Mouse (Mus musculus) lung, embryonic 14.5 days (tissue): ENCODE results near the gene Asap3. TPM values are rescaled to one million over a fixed set of nuclear protein-coding genes. Genes with fewer than 3 reads are reported as not detected.

Experiments used
- ATAC-seq: fragments of 200-750 bp; cut with Nextera tagmentation; 2 replicates; pipeline ENCODE4 v1.8.0; 2017; ENCODE audit warnings: mild to moderate bottlenecking, moderate TSS enrichment, moderate library complexity; ENCODE audit not compliant: insufficient read depth
- DNase-seq: peaks from one replicate; pipeline ENCODE4 v3.0.0-alpha.2; 2015
- H3K27ac ChIP-seq: fragments of 300-500 bp; sonication (generic); 2 replicates; pipeline ENCODE4 v1.5.1; 2014; ENCODE audit warnings: low read depth, mild to moderate bottlenecking, moderate library complexity
- H3K27me3 ChIP-seq: fragments of 300-500 bp; sonication (generic); 2 replicates; pipeline ENCODE4 v1.6.1; 2014; ENCODE audit warnings: low read length, control low read depth; ENCODE audit not compliant: insufficient read depth
- H3K36me3 ChIP-seq: fragments of 300-500 bp; sonication (generic); 2 replicates; pipeline ENCODE4 v1.6.1; 2014; ENCODE audit warnings: control low read depth; ENCODE audit not compliant: insufficient read depth
- H3K4me1 ChIP-seq: fragments of 300-500 bp; sonication (generic); 2 replicates; pipeline ENCODE4 v1.6.1; 2014; ENCODE audit warnings: antibody characterized with exemption, control low read depth; ENCODE audit not compliant: insufficient read depth
- H3K4me2 ChIP-seq: fragments of 300-500 bp; sonication (generic); 2 replicates; pipeline ENCODE4 v1.6.1; 2014; ENCODE audit warnings: mild to moderate bottlenecking
- H3K4me3 ChIP-seq: fragments of 300-500 bp; sonication (generic); 2 replicates; pipeline ENCODE4 v1.5.1; 2014; ENCODE audit warnings: low read depth, low read length
- H3K9ac ChIP-seq: fragments of 300-500 bp; sonication (generic); 2 replicates; pipeline ENCODE4 v1.6.1; 2014
- H3K9me3 ChIP-seq: fragments of 300-500 bp; sonication (generic); 2 replicates; pipeline ENCODE4 v1.6.1; 2016; ENCODE audit warnings: low read depth, low read length, control low read depth
- CTCF ChIP-seq: IDR thresholded peaks from 2 replicates; pipeline ENCODE4 v1.5.1; 2016; ENCODE audit warnings: antibody characterized with exemption, low read depth
- WGBS: fragments of 180-500 bp; shearing (Covaris S2); extraction: QIAGEN DNeasy Blood & Tissue Kit; methylation state at CpG from one replicate; pipeline ENCODE4 v1.1.7; 2014; 5-methylcytosine and 5-hydroxymethylcytosine counted together
- polyA plus RNA-seq: library from polyadenylated mRNA; unstranded; fragments of >200 nt; fragmentation: Nextera tagmentation; extraction: Ambion mirVana; gene quantifications from 2 replicates; pipeline ENCODE4 v1.2.1, GENCODE M21; 2014

The Asap3 gene
- polyA plus RNA-seq, 1 experiment from 2014 or later, result 5.4 TPM

DNA sequence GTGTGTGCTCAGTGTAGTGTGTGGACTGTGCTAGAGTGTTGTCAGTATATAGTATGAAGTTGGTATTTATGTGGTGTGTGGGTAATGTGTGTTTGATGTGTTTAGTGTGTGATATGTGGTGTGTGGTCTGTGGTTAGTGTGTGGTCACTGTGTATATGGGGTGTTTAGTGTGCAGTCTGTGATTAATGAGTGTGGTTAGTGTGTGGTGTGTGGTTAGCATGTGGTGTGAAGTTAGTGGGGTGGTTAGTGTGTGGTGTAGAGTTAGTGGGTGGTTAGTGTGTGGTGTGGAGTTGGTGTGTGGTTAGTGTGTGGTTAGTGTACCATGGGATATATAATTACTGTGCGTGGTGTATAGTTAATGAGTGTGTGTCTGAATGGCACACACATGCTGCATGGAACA is 62.7 kb downstream of the Asap3 start:
- peaks cover 9% of the 10 kb centered on the region; the same call in 1 of the 2 replicates for H3K9me3 ChIP-seq
- no peaks in the 10 kb centered on the region for H3K27me3 ChIP-seq
- no peak overlapping the region for H3K4me2 ChIP-seq
- 83% methylated on average over 1 of the region's 1 CpGs for WGBS
- no peak overlapping the region for H3K27ac ChIP-seq
- no peak overlapping the region for H3K9ac ChIP-seq
- DNase-seq, result no peak
- TF ChIP-seq CTCF, result no peak
- H3K4me3 ChIP-seq, result no peak overlapping the region
- no peak for ATAC-seq
- H3K36me3 ChIP-seq, result no peaks in the 10 kb centered on the region
- H3K4me1 ChIP-seq, result no peaks in the 10 kb centered on the region

DNA sequence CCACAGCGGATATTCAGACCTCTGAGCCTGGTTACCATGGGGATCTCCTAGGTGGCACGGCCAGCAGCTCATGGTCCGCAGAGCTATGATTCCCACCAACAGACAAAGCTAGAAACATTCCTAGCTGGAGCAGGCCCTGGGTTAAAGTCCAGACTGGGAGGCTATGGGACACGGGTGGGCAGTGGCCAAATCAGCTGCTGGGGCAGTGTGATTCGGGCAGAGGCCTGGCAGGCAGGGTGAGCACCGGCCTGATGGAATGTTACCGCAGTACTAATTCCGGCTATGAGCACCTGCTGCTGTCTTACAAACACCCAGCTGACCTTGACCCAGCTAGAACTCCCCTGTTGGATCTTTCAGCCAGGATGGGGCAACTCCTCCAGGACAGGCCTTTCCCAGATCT is 64.5 kb downstream of the Asap3 start:
- Histone ChIP-seq H3K36me3 (no peaks in the 10 kb centered on the region), H3K9ac (no peak overlapping the region), H3K4me3 (no peak overlapping the region), H3K27ac (no peak overlapping the region), H3K4me2 (no peak overlapping the region), H3K4me1 (no peaks in the 10 kb centered on the region), H3K9me3 (peaks cover 9% of the 10 kb centered on the region; the same call in 1 of the 2 replicates), H3K27me3 (no peaks in the 10 kb centered on the region)
- ATAC-seq (no peak), DNase-seq (no peak)
- WGBS, result 86% methylated on average over 8 of the region's 8 CpGs
- no peak for TF ChIP-seq CTCF

DNA sequence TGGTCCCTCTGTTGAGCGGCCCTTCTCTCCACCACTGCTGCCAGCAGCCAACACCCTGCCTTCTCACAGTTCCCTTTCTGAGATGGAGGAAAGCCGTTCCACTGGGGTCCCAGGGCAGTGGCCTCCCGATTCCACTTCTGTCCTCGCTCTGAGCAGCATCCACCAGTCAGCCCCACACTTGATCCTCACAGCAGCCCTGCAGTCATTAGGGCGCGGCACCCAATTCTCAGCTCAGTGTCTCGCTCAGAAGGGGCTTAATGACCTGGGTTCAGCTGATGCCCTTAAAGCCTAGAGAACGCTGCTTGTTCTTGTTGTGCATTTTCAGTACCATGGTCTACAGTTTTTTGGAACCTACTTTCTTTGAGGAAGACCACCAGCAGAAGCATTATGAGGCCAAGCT is 74.9 kb downstream of the Asap3 start:
- Histone ChIP-seq H3K4me3 (no peak overlapping the region), H3K4me2 (no peak overlapping the region), H3K9ac (no peak overlapping the region), H3K4me1 (peaks cover 13% of the 10 kb centered on the region), H3K9me3 (no peaks in the 10 kb centered on the region), H3K27ac (no peak overlapping the region), H3K36me3 (no peaks in the 10 kb centered on the region), H3K27me3 (no peaks in the 10 kb centered on the region)
- WGBS, result 78% methylated on average over 8 of the region's 8 CpGs
- ATAC-seq (no peak), DNase-seq (no peak)
- no peak for TF ChIP-seq CTCF

DNA sequence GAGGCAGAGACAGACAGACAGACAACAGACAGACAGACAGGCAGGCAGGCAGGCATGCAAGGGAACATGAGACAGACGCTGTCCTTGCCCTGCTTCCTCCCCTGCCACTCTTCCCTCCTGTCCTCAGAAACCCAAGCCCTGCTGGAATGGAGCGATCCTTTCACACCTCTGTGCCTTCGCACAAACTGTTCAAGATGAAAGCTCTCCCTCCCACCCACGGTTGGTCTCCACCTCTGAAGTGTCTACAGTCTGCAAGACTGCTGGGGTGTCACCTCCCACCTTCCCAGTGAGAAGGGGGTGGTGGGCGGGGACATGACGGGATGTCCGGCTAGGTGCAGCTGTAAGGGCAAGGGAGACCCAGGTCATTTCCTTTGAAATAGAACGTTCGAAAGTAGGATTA is 75.4 kb downstream of the Asap3 start:
- no peak overlapping the region for H3K4me2 ChIP-seq
- H3K27me3 ChIP-seq, result no peaks in the 10 kb centered on the region
- H3K36me3 ChIP-seq, result no peaks in the 10 kb centered on the region
- H3K4me1 ChIP-seq, result peaks cover 13% of the 10 kb centered on the region
- TF ChIP-seq CTCF, result no peak
- no peak overlapping the region for H3K27ac ChIP-seq
- no peak for ATAC-seq
- no peaks in the 10 kb centered on the region for H3K9me3 ChIP-seq
- 38% methylated on average over 9 of the region's 9 CpGs for WGBS
- H3K9ac ChIP-seq, result no peak overlapping the region
- DNase-seq, result no peak
- H3K4me3 ChIP-seq, result no peak overlapping the region

DNA sequence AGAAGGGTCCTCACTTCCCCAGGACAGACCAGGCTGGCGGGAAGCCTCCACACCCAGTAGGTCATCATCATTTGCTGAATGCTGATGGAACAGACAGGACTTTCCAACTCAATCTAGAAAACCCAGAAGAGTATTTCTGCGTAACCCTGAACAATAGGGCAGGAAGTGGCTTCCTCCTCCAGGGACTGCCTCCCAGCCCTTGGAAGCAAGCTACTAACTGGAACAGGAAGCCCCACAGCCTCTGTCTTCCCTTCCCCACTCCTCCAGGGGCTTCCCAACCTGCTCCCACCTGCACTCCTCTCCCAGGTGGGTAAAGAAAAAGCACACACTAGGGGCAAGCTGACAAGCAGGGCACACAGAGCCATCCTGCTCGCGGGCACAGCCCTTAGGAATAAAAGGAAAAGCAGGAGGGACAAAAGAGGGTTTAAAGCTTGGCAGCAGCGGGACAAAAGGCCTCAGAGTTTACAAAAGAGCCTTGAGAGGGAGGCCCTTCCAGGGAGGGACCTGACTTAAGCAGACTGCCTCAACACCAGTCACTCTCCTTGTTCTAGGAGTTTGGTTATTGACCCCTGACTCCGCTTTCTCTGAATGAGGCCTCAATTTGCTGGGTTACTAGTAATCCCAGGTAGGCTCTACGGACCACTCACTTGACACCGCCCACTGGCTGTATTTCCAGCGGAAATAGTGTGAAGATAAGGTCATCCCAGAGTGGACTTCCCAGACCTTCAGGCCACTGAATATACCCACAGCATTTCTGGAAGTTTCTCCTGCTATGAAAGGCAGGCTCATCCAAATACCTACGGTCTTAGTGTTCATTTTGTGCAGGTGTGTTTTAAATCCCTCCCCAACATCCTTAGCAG is 76.7 kb downstream of the Asap3 start:
- peak overlapping the region; percentile 29; the same call in 1 of the 2 replicates for H3K4me2 ChIP-seq
- H3K36me3 ChIP-seq, result peaks cover 8% of the 10 kb centered on the region
- no peaks in the 10 kb centered on the region for H3K27me3 ChIP-seq
- H3K9me3 ChIP-seq, result no peaks in the 10 kb centered on the region
- H3K4me1 ChIP-seq, result peaks cover 13% of the 10 kb centered on the region
- no peak for TF ChIP-seq CTCF
- DNase-seq (peak; percentile 62), ATAC-seq (no peak)
- no peak overlapping the region for H3K4me3 ChIP-seq
- WGBS, result 39% methylated on average over 10 of the region's 10 CpGs
- H3K9ac ChIP-seq, result peak overlapping the region; percentile 31
- H3K27ac ChIP-seq, result peak overlapping the region; percentile 91

DNA sequence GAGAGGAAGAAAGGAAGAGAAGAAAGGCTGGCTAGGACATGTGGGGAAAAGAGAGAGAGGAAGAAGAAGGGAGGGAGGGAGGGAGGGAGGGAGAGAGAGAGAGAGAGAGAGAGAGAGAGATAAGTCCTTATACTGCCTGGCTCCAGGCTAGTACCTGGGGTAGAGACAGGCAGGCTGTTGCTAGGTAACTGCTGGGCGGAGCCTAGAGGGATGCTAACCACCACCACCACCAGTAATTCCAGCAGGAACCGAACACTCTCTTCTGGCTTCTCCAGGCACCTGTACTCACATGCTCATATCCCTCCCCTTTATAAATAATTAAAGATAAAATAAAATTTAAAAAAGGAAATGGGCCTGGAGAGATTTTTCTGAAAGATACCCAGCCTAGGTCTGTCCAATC is 77.6 kb downstream of the Asap3 start:
- peaks cover 17% of the 10 kb centered on the region for H3K36me3 ChIP-seq
- TF ChIP-seq CTCF, result no peak
- H3K9ac ChIP-seq, result no peak overlapping the region
- no peaks in the 10 kb centered on the region for H3K27me3 ChIP-seq
- peak overlapping the region; percentile 84 for H3K4me2 ChIP-seq
- no peak overlapping the region for H3K4me3 ChIP-seq
- ATAC-seq (no peak), DNase-seq (peak; percentile 27)
- WGBS, result 9% methylated on average over 2 of the region's 2 CpGs
- peaks cover 13% of the 10 kb centered on the region for H3K4me1 ChIP-seq
- no peaks in the 10 kb centered on the region; the same call in 1 of the 2 replicates for H3K9me3 ChIP-seq
- H3K27ac ChIP-seq, result peak overlapping the region; percentile 91

DNA sequence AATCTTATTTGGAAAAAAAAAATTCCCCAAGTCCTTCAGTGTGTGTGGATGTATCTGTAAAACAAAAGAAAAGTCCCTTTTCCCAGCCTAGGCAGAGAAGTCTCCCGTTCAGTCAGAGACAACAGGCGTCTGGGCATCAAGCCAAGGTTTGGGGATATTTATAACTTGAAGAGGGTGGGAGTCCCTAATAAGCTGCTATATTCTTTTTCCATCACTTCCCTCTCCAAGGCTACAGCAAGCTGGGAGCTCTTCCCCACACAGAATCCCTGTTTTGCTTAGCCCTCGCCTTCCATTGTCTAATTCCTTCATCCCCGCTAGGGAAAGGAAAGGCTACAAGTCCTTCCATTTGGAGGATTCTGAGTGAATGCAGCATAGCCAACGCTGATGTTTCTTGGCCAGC is 78.3 kb downstream of the Asap3 start, which contains the start of gene Zfp46:
Zfp46 (plus strand) TSS at position 229 of the 400 bp plus-strand sequence.
- peak within 1 kb of the TSS; percentile 84 for H3K4me2 ChIP-seq
- H3K4me3 ChIP-seq, result peak within 1 kb of the TSS; percentile 67
- no peaks in the 10 kb centered on the region for H3K27me3 ChIP-seq
- WGBS, result 16% methylated on average over 5 of the region's 5 CpGs
- peak; percentile 99 for DNase-seq
- H3K9ac ChIP-seq, result peak within 1 kb of the TSS; percentile 71
- H3K9me3 ChIP-seq, result no peaks in the 10 kb centered on the region; the same call in 1 of the 2 replicates
- H3K36me3 ChIP-seq, result peaks cover 24% of the 10 kb centered on the region
- peak within 1 kb of the TSS; percentile 91 for H3K27ac ChIP-seq
- TF ChIP-seq CTCF, result no peak
- ATAC-seq, result peak; percentile 15; the same call in 1 of the 2 replicates
- H3K4me1 ChIP-seq, result peaks cover 13% of the 10 kb centered on the region
